Comparison of ENCODE assay signal across 8 mouse cellular contexts in the genomic region with DNA sequence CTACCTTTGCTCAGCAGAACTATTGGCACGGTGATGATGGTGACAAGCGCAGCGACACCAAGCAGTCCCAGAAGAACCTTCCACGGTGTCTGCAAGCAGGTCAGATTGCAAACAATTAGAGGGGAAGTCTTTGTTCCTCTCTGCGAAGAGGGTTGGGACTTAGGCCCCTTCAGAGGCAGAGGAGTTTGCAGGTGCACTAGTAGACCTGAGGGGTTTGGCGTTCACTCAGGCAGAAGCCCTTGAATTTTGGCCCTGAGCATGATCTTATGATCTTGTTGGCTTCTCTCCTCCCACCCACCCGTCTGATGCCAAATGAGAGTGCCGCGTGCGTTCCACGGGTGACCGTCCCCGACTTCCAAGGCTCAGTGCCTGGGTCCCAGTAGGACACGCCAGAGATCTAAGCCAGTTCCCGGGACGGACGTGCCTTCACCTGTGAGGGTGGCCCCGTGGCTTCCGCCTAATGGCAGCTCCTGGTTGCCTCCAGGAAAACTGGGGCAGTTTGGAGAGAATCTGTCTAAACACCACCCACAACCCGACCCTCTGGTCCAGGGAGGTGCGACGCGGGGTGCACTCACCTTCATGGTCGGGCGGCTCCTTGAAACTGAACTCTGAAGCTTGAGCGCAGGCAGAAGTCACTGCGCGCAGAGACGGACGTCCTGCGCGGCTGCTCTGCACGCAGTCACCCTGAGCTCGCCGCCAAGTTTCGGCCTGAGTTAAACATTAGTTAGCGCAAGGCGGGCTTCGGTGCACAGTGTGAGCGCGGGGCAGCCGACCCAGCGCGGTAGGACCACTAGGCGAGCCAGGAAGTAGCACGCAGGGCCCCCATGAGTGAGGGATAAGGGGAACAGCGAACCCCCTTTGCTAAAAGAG. TPM values are rescaled to one million over a fixed set of nuclear protein-coding genes. Genes with fewer than 3 reads are reported as not detected.
DNase-seq lines count a peak whose midpoint lies in the region; ATAC-seq and TF ChIP-seq lines count a peak whose summit lies in the region.

No protein-coding gene starts in this region.

- H3K9ac ChIP-seq in heart, embryonic 12.5 days, result peak overlapping the region; percentile 71
- H3K9ac ChIP-seq in kidney, embryonic 14.5 days (ENCODE audit: low read depth, low read length), result peak overlapping the region; percentile 55

- WGBS in heart, embryonic 12.5 days, result 6% methylated on average over 47 of the region's 47 CpGs
- WGBS in kidney, embryonic 14.5 days, result 6% methylated on average over 47 of the region's 47 CpGs

- no peaks in the 10 kb centered on the region for H3K36me3 ChIP-seq in heart, embryonic 12.5 days
- H3K36me3 ChIP-seq in kidney, embryonic 14.5 days (ENCODE audit: control insufficient read depth, insufficient read depth, low read length), result no peaks in the 10 kb centered on the region

- no peak for DNase-seq in layer of hippocampus, adult 2 months (ENCODE audit: low spot score in 2 of 2)
- no peak for DNase-seq in layer of hippocampus, postnatal 10 days (ENCODE audit: low spot score in 2 of 2)
- peak; percentile 63 for DNase-seq in lung, postnatal 10 days
- DNase-seq in retina, postnatal 1 day, result peak; percentile 43
- DNase-seq in right cerebral cortex, postnatal 25 days, result no peak

- peak overlapping the region; percentile 91 for H3K4me2 ChIP-seq in heart, embryonic 12.5 days
- peak overlapping the region; percentile 72 for H3K4me2 ChIP-seq in kidney, embryonic 14.5 days (replicated peaks; ENCODE audit: low read depth, low read length)

- no peak for TF ChIP-seq CTCF in layer of hippocampus, adult 2 months (conservative IDR thresholded peaks at IDR 0.05)

- peak; percentile 79 for ATAC-seq in common myeloid progenitor, adult 5-6 weeks (replicated peaks; ENCODE audit: low read depth, poor library complexity, severe bottlenecking)
- 0 out of 2 replicates have a peak, but pooled peaks have one; percentile 69 for ATAC-seq in heart, embryonic 12.5 days (ENCODE audit: insufficient number of reproducible peaks, low FRiP score)
- ATAC-seq in kidney, embryonic 14.5 days (ENCODE audit: low FRiP score, low TSS enrichment), result peak; percentile 96

- peaks cover 4% of the 10 kb centered on the region; the same call in 1 of the 2 replicates for H3K4me1 ChIP-seq in heart, embryonic 12.5 days (replicated peaks)
- 0 out of 2 replicates have a peak, but pooled peaks cover 9% of the 10 kb centered on the region for H3K4me1 ChIP-seq in kidney, embryonic 14.5 days (ENCODE audit: control insufficient read depth, insufficient read depth, low read length)

- peak overlapping the region; percentile 43 for H3K4me3 ChIP-seq in layer of hippocampus, adult 2 months
- H3K4me3 ChIP-seq in heart, embryonic 12.5 days, result peak overlapping the region; percentile 54
- peak overlapping the region; percentile 42 for H3K4me3 ChIP-seq in kidney, embryonic 14.5 days (ENCODE audit: low read length)

- no peak overlapping the region for H3K27ac ChIP-seq in layer of hippocampus, adult 2 months
- no peak overlapping the region for H3K27ac ChIP-seq in heart, embryonic 12.5 days (ENCODE audit: poor library complexity, severe bottlenecking)
- peak overlapping the region; percentile 80 for H3K27ac ChIP-seq in kidney, embryonic 14.5 days (ENCODE audit: low read depth, low read length)

- no peaks in the 10 kb centered on the region for H3K9me3 ChIP-seq in heart, embryonic 12.5 days (replicated peaks)
- no peaks in the 10 kb centered on the region for H3K9me3 ChIP-seq in kidney, embryonic 14.5 days (ENCODE audit: control insufficient read depth, low read length)

- peaks cover 4% of the 10 kb centered on the region for H3K27me3 ChIP-seq in heart, embryonic 12.5 days (replicated peaks)
- H3K27me3 ChIP-seq in kidney, embryonic 14.5 days (ENCODE audit: control insufficient read depth, insufficient read depth, low read length), result no peaks in the 10 kb centered on the region

RNA-seq across cellular contexts. Expression of a gene that starts 0.6 kb away (rescaled TPM):
- total RNA-seq in layer of hippocampus, adult 2 months (2021), result under 1 TPM; 0.54 to 0.66 TPM
- 1 to 10 TPM; 1.6 to 2.1 TPM for total RNA-seq in layer of hippocampus, postnatal 10 days (2021)
- 28.5 and 39.8 TPM in 2 replicates for total RNA-seq in common myeloid progenitor, adult 5-6 weeks (2017)
- 19.9 and 20.6 TPM in 2 replicates for polyA plus RNA-seq in heart, embryonic 12.5 days (2016; fragmentation: Nextera tagmentation; extraction: Ambion mirVana)
- 31.8 and 70.1 TPM in 2 replicates for polyA plus RNA-seq in kidney, embryonic 14.5 days (2014; fragmentation: Nextera tagmentation; extraction: Ambion mirVana)

Comparison
In these comparisons a context has a peak if more than half of its experiments do, and no peak if none do; other contexts are left out.
1. DNase-seq: peak in lung, postnatal 10 days (single experiment) and retina, postnatal 1 day (single experiment); none in layer of hippocampus, adult 2 months (0 of 2), layer of hippocampus, postnatal 10 days (0 of 2) and right cerebral cortex, postnatal 25 days (single experiment).
2. Peak in every context shown above with its lines, with median percentiles within 50 percentile points of each other: H3K4me3 ChIP-seq and ATAC-seq.